Mouse (Mus musculus): Measurements from ENCODE around the gene Tspo2. TPM values are rescaled to one million over a fixed set of nuclear protein-coding genes. Genes with fewer than 3 reads are reported as not detected.
A peak's percentile ranks its signal among the peaks of the same experiment; 100 is the strongest.
"Not testable (repeated sequence)": the region's sequence is repeated elsewhere in the genome, so short reads cannot be mapped to it uniquely, and the experiment has no call there.

The Tspo2 gene
- polyA plus RNA-seq, 1 experiment from 2014 or later = 0.61 TPM

DNA sequence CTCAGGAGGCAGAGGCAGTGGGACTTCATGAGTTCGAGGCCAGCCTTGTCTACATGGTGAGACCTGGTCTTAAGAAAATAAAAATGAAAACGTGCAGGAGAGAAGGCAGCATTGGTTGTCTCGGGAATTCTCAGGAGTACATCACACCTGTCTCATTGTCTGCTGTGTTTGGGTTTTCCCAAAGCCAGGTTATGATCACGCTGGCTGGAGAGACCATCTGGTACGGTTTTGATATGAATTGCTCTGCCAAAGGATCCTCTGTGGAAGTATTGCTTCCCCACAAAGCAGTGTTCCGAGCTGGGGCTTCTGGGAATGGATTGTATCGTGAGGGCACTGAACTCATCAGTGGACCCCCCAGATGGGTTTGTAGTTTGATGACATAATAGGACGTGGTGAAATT, 24.1 kb upstream of the Tspo2 start:
- Histone ChIP-seq H3K4me2 (no peak overlapping the region), H3K9me3 (ENCODE audit: control insufficient read depth, low read length) (no peaks in the 10 kb centered on the region), H3K36me3 (ENCODE audit: control insufficient read depth, insufficient read depth, low read length) (no peaks in the 10 kb centered on the region), H3K27ac (ENCODE audit: low read depth, low read length) (no peak overlapping the region), H3K27me3 (ENCODE audit: control insufficient read depth, insufficient read depth, low read length) (no peaks in the 10 kb centered on the region), H3K9ac (ENCODE audit: low read length) (no peak overlapping the region), H3K4me1 (ENCODE audit: control insufficient read depth, insufficient read depth, low read length) (no peaks in the 10 kb centered on the region), H3K4me3 (ENCODE audit: low read depth, low read length) (no peak overlapping the region)
- 87% methylated on average over 8 of the region's 8 CpGs for WGBS
- no peak for DNase-seq (ENCODE audit: low spot score, missing footprints)
- ATAC-seq (ENCODE audit: low FRiP score) = no peak

DNA sequence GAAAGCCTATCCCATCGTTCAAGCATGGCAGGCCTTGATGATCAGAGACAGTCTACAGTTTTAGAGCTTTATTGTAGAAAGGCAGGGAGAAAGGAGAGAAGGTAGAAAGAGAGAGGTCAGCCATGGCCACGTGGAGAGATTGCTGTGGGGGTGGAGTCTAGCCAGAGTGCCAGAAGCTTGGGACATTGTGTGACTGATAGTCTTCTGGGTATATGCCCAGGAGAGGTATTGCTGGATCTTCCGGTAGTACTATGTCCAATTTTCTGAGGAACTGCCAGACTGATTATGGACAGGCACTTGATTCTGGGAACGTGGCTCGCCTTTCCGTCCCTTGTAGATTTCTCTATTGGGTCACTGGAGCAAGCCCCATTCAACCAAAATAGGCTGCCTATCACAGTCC, 23.0 kb upstream of the Tspo2 start:
- H3K4me3 ChIP-seq (ENCODE audit: low read depth, low read length); ATAC-seq (ENCODE audit: low FRiP score); H3K4me2 ChIP-seq; H3K27me3 ChIP-seq (ENCODE audit: control insufficient read depth, insufficient read depth, low read length); H3K9ac ChIP-seq (ENCODE audit: low read length); H3K4me1 ChIP-seq (ENCODE audit: control insufficient read depth, insufficient read depth, low read length); H3K36me3 ChIP-seq (ENCODE audit: control insufficient read depth, insufficient read depth, low read length); H3K27ac ChIP-seq (ENCODE audit: low read depth, low read length); DNase-seq (ENCODE audit: low spot score, missing footprints); H3K9me3 ChIP-seq (ENCODE audit: control insufficient read depth, low read length): not testable (repeated sequence)
- 81% methylated on average over 6 of the region's 6 CpGs for WGBS

DNA sequence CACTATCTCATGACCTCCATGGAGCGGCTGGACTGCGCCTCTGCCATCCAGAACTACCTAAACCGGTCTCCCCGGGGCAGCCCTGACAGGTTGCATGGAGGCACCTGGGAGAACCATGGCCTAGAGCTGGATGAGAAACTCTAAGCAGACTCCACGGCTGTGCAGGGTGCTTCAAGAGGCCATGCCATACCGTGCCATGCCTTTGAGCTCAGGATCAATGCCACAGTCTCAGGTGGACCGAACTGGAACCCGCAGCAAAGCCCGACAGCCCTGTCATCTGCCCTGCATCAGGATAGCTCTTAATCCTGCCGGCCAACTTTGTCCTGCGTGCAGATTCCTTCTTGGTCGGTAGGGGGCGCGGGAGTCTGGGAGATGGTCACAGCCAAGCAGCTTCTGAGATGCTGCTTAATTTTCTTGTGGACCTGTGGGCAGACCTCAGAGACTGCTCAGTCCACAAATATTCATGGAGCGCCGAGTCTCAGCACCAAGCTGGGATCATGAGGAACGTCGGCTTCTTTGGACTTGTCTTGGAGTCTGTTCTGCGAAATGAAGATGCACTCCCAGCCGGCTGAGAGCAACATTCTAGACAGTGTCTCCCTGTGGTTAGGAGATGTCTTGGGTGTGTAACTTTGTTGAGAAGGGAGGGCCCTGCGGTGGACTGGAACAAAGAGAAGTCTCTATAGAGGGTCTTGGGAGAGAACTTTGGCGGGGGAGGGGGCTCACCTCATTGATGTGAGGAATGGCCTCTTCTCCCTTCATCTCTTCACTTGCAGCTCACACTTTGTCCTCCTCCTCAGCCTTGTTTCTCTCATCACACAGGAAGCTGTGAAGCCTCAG, 16.3 kb upstream of the Tspo2 start:
- Histone ChIP-seq H3K9me3 (ENCODE audit: control insufficient read depth, low read length) (no peaks in the 10 kb centered on the region), H3K27me3 (ENCODE audit: control insufficient read depth, insufficient read depth, low read length) (no peaks in the 10 kb centered on the region; the same call in 1 of the 2 replicates), H3K4me3 (ENCODE audit: low read depth, low read length) (no peak overlapping the region; the same call in 1 of the 2 replicates), H3K4me2 (peak overlapping the region; percentile 22), H3K9ac (ENCODE audit: low read length) (no peak overlapping the region), H3K27ac (ENCODE audit: low read depth, low read length) (no peak overlapping the region), H3K4me1 (ENCODE audit: control insufficient read depth, insufficient read depth, low read length) (no peaks in the 10 kb centered on the region), H3K36me3 (ENCODE audit: control insufficient read depth, insufficient read depth, low read length) (no peaks in the 10 kb centered on the region)
- DNase-seq (ENCODE audit: low spot score, missing footprints) (peak; percentile 99), ATAC-seq (ENCODE audit: low FRiP score) (peak; percentile 85)
- 8% methylated on average over 22 of the region's 22 CpGs for WGBS

DNA sequence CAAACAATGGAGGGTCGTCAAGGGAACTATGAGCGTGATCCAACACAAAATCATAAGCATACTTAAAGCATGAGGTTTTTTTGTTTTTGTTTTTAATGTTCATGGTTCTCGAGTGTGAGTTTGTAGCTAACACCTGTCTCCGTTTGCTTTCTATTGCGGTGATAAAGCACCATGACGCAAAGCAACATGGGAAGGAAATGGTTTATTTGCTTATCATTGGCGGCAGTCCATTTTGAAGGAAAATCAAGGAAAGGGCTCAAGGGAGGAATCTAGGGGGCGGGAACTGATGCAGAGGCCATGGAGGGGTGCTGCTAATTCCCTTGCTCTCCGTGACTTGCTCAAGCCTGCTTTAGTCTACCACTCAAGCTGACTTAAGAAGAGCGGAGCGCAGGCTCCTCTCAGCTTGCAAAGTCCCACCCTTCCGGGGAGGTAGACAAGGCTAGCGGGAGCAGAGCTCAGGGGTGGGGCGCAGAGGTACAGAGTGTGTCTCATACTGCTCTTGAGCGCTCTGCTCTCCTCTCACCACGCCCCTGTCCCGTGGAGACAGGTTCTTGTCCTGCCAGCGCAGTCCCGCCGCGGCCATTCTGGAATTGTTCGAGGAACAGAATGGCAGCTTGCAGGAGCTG, 15.6 kb upstream of the Tspo2 start:
- WGBS = 38% methylated on average over 22 of the region's 22 CpGs
- Histone ChIP-seq H3K27ac (ENCODE audit: low read depth, low read length) (no peak overlapping the region), H3K9ac (ENCODE audit: low read length) (no peak overlapping the region), H3K36me3 (ENCODE audit: control insufficient read depth, insufficient read depth, low read length) (no peaks in the 10 kb centered on the region), H3K27me3 (ENCODE audit: control insufficient read depth, insufficient read depth, low read length) (no peaks in the 10 kb centered on the region; the same call in 1 of the 2 replicates), H3K4me2 (peak overlapping the region; percentile 22), H3K4me3 (ENCODE audit: low read depth, low read length) (no peak overlapping the region; the same call in 1 of the 2 replicates), H3K9me3 (ENCODE audit: control insufficient read depth, low read length) (no peaks in the 10 kb centered on the region), H3K4me1 (ENCODE audit: control insufficient read depth, insufficient read depth, low read length) (no peaks in the 10 kb centered on the region)
- DNase-seq (ENCODE audit: low spot score, missing footprints) = no peak
- ATAC-seq (ENCODE audit: low FRiP score) = 0 out of 2 replicates have a peak, but pooled peaks have one; percentile 30

DNA sequence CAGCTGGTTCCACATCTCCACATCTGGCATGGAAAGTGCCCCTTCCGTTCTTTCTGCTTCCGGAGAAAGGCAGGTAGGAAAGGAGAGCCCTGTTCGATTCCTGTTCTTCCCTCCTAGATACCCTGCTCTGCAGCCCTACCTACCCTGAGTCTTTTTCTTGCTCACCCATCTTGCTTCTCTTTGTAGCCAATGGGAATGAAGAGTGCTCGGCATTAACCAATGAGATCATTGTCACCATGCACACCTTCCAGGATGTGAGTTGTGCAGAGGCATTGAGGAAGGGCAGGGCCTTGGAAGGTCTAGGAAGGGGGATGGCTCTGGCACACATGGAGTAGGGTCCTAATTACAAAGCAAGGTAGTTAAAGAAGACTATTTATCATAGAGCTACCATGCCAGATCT, 12.1 kb upstream of the Tspo2 start:
- no peak for DNase-seq (ENCODE audit: low spot score, missing footprints)
- Histone ChIP-seq H3K4me2 (no peak overlapping the region), H3K9me3 (ENCODE audit: control insufficient read depth, low read length) (no peaks in the 10 kb centered on the region), H3K27ac (ENCODE audit: low read depth, low read length) (no peak overlapping the region), H3K4me1 (ENCODE audit: control insufficient read depth, insufficient read depth, low read length) (no peaks in the 10 kb centered on the region), H3K36me3 (ENCODE audit: control insufficient read depth, insufficient read depth, low read length) (no peaks in the 10 kb centered on the region), H3K27me3 (ENCODE audit: control insufficient read depth, insufficient read depth, low read length) (no peaks in the 10 kb centered on the region; the same call in 1 of the 2 replicates), H3K9ac (ENCODE audit: low read length) (no peak overlapping the region), H3K4me3 (ENCODE audit: low read depth, low read length) (no peak overlapping the region)
- 92% methylated on average over 4 of the region's 4 CpGs for WGBS
- ATAC-seq (ENCODE audit: low FRiP score) = no peak

DNA sequence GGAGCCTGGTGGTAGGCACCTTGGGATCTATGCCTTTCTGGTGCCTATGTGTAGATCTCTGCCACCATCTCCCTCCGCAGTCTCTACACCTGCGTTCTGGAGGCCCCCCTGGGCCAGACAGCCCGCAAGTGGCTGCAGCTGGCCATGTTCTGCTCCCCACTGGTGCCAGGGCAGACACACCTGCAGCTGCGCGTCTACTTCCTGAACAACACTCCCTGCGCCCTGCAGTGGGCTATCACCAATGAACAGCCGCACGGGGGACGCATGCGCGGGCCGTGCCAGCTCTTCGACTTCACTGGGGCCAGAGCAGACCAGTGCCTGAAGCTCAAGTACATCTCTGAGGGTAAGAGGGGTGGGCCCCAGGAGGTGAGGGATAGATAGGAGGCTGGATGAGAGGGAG, 10.8 kb upstream of the Tspo2 start:
- 94% methylated on average over 13 of the region's 13 CpGs for WGBS

DNA sequence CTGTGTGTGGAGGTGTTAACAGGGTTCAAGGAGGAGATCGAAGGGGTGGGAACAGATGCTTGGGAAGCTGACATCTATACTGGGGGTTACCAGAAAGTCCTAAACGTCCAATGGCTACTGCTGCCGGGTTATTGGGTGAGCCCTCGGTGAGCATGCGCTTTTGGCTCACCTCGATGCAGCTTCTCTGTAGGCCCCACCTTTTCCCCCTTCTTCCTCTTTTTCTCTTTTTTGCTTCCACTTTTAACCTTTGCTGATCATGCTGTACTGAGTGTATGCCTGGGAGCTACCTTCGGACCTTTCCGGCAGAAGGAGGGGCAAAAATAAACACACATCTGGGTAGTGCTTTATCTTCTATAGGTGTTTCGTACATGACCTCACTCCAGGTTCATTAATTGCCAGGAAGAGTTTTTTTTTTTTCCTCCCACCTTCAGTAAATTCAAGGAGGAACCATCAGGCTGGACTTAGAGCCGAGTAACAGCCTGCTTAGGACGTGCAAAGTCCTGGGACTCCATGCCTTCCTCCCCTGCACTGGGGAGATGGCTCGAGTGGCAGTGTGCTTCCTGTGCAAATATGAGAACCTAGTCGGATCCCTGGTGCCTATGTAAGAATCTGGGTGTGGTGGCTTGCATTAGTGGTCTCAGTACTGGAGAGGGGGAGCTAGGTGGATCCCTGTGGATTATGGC, 6.8 kb upstream of the Tspo2 start:
- Histone ChIP-seq H3K27me3 (ENCODE audit: control insufficient read depth, insufficient read depth, low read length) (no peaks in the 10 kb centered on the region), H3K4me3 (ENCODE audit: low read depth, low read length) (no peak overlapping the region), H3K4me1 (ENCODE audit: control insufficient read depth, insufficient read depth, low read length) (no peaks in the 10 kb centered on the region), H3K36me3 (ENCODE audit: control insufficient read depth, insufficient read depth, low read length) (no peaks in the 10 kb centered on the region), H3K9me3 (ENCODE audit: control insufficient read depth, low read length) (no peaks in the 10 kb centered on the region), H3K4me2 (no peak overlapping the region), H3K27ac (ENCODE audit: low read depth, low read length) (no peak overlapping the region), H3K9ac (ENCODE audit: low read length) (no peak overlapping the region)
- WGBS = 89% methylated on average over 13 of the region's 13 CpGs
- no peak for DNase-seq (ENCODE audit: low spot score, missing footprints)
- ATAC-seq (ENCODE audit: low FRiP score) = no peak

More for the DNA sequence above, 10.8 kb upstream of the Tspo2 start:
- no peaks in the 10 kb centered on the region; the same call in 1 of the 2 replicates for H3K27me3 ChIP-seq (ENCODE audit: control insufficient read depth, insufficient read depth, low read length)
- H3K4me3 ChIP-seq (ENCODE audit: low read depth, low read length) = no peak overlapping the region
- H3K9me3 ChIP-seq (ENCODE audit: control insufficient read depth, low read length) = no peaks in the 10 kb centered on the region
- H3K4me1 ChIP-seq (ENCODE audit: control insufficient read depth, insufficient read depth, low read length) = no peaks in the 10 kb centered on the region
- ATAC-seq (ENCODE audit: low FRiP score) (no peak), DNase-seq (ENCODE audit: low spot score, missing footprints) (no peak)
- H3K27ac ChIP-seq (ENCODE audit: low read depth, low read length) = no peak overlapping the region
- no peak overlapping the region for H3K9ac ChIP-seq (ENCODE audit: low read length)
- H3K4me2 ChIP-seq = no peak overlapping the region
- no peaks in the 10 kb centered on the region for H3K36me3 ChIP-seq (ENCODE audit: control insufficient read depth, insufficient read depth, low read length)

DNA sequence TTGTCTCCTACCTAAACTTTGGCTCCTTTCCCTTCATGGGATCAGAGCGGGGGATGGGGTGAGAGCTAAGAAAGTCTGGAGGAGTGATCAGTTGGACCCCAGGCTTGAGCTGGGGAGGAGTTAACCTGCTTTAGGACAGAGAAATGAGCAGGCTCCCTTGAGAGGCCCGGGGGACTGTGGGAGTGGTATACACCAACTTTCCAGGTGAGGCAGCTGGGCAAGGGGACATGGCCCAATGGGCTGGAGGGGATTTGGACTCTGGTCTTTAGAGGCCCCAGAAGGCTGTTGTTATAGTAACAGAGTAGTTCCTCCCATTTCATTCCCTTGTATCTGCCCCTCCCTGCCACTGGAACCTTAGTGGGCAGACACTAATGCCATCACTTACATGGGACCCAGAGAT, 4.6 kb upstream of the Tspo2 start:
- DNase-seq (ENCODE audit: low spot score, missing footprints) (no peak), ATAC-seq (ENCODE audit: low FRiP score) (no peak)
- H3K36me3 ChIP-seq (ENCODE audit: control insufficient read depth, insufficient read depth, low read length) = no peaks in the 10 kb centered on the region
- no peak overlapping the region for H3K4me3 ChIP-seq (ENCODE audit: low read depth, low read length)
- 84% methylated on average over 2 of the region's 2 CpGs for WGBS
- H3K27me3 ChIP-seq (ENCODE audit: control insufficient read depth, insufficient read depth, low read length) = no peaks in the 10 kb centered on the region
- H3K9me3 ChIP-seq (ENCODE audit: control insufficient read depth, low read length) = no peaks in the 10 kb centered on the region
- no peaks in the 10 kb centered on the region for H3K4me1 ChIP-seq (ENCODE audit: control insufficient read depth, insufficient read depth, low read length)
- H3K9ac ChIP-seq (ENCODE audit: low read length) = no peak overlapping the region
- H3K27ac ChIP-seq (ENCODE audit: low read depth, low read length) = no peak overlapping the region
- no peak overlapping the region for H3K4me2 ChIP-seq

DNA sequence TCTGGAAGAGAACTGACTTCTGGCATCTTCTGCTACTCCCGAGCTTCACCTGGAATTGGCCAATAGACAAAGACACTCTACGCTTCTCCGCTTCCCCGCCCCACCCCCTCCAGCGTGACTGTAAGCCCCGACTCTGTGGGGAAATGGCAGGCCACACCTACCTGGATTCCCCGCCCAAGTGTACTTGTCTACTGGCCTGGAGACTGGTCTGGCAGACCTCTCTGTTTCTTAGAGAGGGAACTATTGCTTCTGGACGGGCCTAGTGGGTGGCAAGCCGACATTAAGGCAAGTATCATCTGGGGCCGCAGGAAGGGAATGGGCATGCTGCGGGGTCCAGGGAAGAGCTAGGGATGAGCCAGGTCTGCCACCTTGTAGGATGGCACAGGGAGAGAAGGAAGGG, 3.4 kb upstream of the Tspo2 start, which contains the start of gene Unc5cl:
TSS of gene Unc5cl (plus strand) at position 214 of the 400 bp plus-strand sequence.
- Histone ChIP-seq H3K4me1 (ENCODE audit: control insufficient read depth, insufficient read depth, low read length) (no peaks in the 10 kb centered on the region), H3K4me2 (no peak within 1 kb of the TSS), H3K27ac (ENCODE audit: low read depth, low read length) (no peak within 1 kb of the TSS), H3K4me3 (ENCODE audit: low read depth, low read length) (no peak within 1 kb of the TSS), H3K9me3 (ENCODE audit: control insufficient read depth, low read length) (no peaks in the 10 kb centered on the region), H3K27me3 (ENCODE audit: control insufficient read depth, insufficient read depth, low read length) (no peaks in the 10 kb centered on the region), H3K36me3 (ENCODE audit: control insufficient read depth, insufficient read depth, low read length) (no peaks in the 10 kb centered on the region), H3K9ac (ENCODE audit: low read length) (no peak within 1 kb of the TSS)
- no peak for DNase-seq (ENCODE audit: low spot score, missing footprints)
- ATAC-seq (ENCODE audit: low FRiP score) = no peak
- 54% methylated on average over 11 of the region's 11 CpGs for WGBS
